Mouse (Mus musculus) liver, embryonic 16.5 days (tissue): Measurements from ENCODE around the gene Atp8a2. TPM values are rescaled to one million over a fixed set of nuclear protein-coding genes. Genes with fewer than 3 reads are reported as not detected.
A peak's percentile ranks its signal among the peaks of the same experiment; 100 is the strongest.
"Not testable (repeated sequence)": the region's sequence is repeated elsewhere in the genome, so short reads cannot be mapped to it uniquely, and the experiment has no call there.

Source experiments
- ATAC-seq: fragments of 200-750 bp; cut with Nextera tagmentation; 2 replicates; pipeline ENCODE4 v1.8.0; 2017; ENCODE audit warnings: low read depth, mild to moderate bottlenecking, moderate number of reproducible peaks, moderate library complexity
- H3K27ac ChIP-seq: fragments of 300-500 bp; sonication (generic); 2 replicates; pipeline ENCODE4 v1.5.1; 2014; ENCODE audit warnings: mild to moderate bottlenecking, low read length
- H3K27me3 ChIP-seq: fragments of 300-500 bp; sonication (generic); 2 replicates; pipeline ENCODE4 v1.6.1; 2014; ENCODE audit warnings: low read depth, low read length, mixed read lengths; ENCODE audit not compliant: control insufficient read depth, insufficient read depth
- H3K36me3 ChIP-seq: fragments of 300-500 bp; sonication (generic); 2 replicates; pipeline ENCODE4 v1.6.1; 2014; ENCODE audit warnings: mild to moderate bottlenecking; ENCODE audit not compliant: control insufficient read depth, insufficient read depth
- H3K4me1 ChIP-seq: fragments of 300-500 bp; sonication (generic); 2 replicates; pipeline ENCODE4 v1.6.1; 2014; ENCODE audit warnings: low read depth, low read length, mixed read lengths; ENCODE audit not compliant: control insufficient read depth
- H3K4me2 ChIP-seq: fragments of 300-500 bp; sonication (generic); 2 replicates; pipeline ENCODE4 v1.6.1; 2014; ENCODE audit warnings: low read depth, low read length, mixed read lengths
- H3K4me3 ChIP-seq: fragments of 300-500 bp; sonication (generic); 2 replicates; pipeline ENCODE4 v1.5.1; 2014; ENCODE audit warnings: low read depth, mild to moderate bottlenecking, low read length
- H3K9ac ChIP-seq: fragments of 300-500 bp; sonication (generic); 2 replicates; pipeline ENCODE4 v1.6.1; 2014; ENCODE audit warnings: low read depth, low read length
- H3K9me3 ChIP-seq: fragments of 300-500 bp; sonication (generic); replicated peaks from 2 replicates; pipeline ENCODE4 v1.6.1; 2016; ENCODE audit warnings: low read length; ENCODE audit not compliant: control insufficient read depth
- WGBS: fragments of 180-500 bp; shearing (Covaris S2); extraction: QIAGEN DNeasy Blood & Tissue Kit; methylation state at CpG from one replicate; pipeline ENCODE4 v1.1.7; 2014; ENCODE audit not compliant: insufficient replicate concordance; 5-methylcytosine and 5-hydroxymethylcytosine counted together
- polyA plus RNA-seq: library from polyadenylated mRNA; unstranded; fragments of >200 nt; fragmentation: Nextera tagmentation; extraction: Ambion mirVana; gene quantifications from 2 replicates; pipeline ENCODE4 v1.2.1, GENCODE M21; 2015

The Atp8a2 gene
- polyA plus RNA-seq, 1 experiment from 2014 or later = 5.3 TPM

DNA sequence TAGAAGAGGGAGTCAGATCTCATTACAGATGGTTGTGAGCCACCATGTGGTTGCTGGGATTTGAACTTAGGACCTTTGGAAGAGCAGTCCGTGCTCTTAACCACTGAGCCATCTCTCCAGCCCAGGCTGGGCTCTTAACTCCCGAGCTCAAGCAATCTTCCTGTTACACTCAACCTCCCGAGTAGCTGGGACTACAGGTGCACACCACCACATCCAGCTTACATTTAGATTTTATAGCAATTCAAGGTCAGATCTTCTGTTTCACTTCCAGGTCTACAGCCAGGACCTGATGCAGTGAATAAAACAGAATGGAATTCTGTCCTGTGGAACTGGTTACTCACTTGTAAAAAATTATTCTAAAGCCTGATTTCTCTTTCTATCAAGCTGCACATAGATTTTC, 582.8 kb downstream of the Atp8a2 start:
- H3K4me1 ChIP-seq, H3K36me3 ChIP-seq, H3K27ac ChIP-seq, H3K27me3 ChIP-seq, H3K4me2 ChIP-seq, ATAC-seq, H3K4me3 ChIP-seq, H3K9ac ChIP-seq, H3K9me3 ChIP-seq: not testable (repeated sequence)
- 40% methylated on average over 3 of the region's 3 CpGs for WGBS

DNA sequence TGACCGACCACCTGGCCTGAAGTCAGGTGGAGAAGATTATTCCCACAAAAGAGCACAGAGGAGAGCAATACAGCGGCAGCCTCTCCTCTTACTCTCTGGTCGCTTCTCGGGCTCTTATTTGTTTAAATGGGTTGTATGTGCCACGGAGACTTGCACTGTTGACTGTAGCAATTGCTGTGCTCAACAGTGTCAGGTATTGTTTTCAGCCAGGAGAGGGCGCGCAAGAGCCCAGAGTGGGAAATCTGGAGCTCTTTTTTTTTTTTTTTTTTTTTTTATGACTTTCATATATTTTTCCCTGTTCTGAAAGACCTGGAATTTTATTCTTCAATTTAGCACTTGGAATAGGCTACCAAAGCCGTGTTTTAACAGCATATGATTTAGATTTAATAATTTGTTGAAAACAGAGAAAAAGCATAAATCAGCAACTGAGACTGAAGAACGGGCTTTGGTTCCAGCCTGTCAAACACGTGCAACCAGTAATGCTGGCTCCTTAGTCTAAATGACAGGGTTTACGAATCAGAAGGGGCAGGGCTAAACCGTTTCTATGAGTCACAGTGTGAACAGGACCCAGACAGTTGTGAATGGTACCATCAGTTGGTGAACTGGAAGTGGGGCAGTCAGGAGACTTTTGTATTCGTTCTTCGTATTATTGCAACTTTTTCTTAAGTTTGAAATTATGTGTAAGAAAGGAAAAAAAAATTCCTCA, 583.9 kb downstream of the Atp8a2 start:
- Histone ChIP-seq H3K27me3 (no peaks in the 10 kb centered on the region), H3K36me3 (no peaks in the 10 kb centered on the region), H3K4me3 (no peak overlapping the region), H3K9me3 (no peaks in the 10 kb centered on the region), H3K4me1 (no peaks in the 10 kb centered on the region), H3K9ac (no peak overlapping the region), H3K4me2 (no peak overlapping the region), H3K27ac (no peak overlapping the region)
- 40% methylated on average over 14 of the region's 14 CpGs for WGBS
- ATAC-seq = no peak

DNA sequence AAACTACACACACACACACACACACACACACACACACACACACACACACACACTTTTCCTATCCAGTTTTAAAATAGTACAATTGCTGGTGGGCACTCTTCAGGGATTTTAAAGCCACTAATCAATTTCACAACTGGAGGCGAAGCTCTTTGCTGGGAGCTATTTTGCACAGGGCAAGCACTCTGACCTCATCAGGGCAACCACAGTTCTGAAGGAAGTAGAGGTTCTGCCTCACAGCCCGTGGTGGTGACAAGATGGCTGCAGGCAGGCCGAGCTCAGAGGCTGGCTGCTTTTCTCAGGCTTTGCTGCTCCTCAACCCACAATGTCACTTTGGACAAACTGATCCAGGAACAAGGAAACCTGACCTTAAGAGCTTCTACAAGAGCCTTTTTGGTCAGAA, 590.0 kb downstream of the Atp8a2 start:
- no peaks in the 10 kb centered on the region for H3K36me3 ChIP-seq
- H3K4me3 ChIP-seq = no peak overlapping the region

DNA sequence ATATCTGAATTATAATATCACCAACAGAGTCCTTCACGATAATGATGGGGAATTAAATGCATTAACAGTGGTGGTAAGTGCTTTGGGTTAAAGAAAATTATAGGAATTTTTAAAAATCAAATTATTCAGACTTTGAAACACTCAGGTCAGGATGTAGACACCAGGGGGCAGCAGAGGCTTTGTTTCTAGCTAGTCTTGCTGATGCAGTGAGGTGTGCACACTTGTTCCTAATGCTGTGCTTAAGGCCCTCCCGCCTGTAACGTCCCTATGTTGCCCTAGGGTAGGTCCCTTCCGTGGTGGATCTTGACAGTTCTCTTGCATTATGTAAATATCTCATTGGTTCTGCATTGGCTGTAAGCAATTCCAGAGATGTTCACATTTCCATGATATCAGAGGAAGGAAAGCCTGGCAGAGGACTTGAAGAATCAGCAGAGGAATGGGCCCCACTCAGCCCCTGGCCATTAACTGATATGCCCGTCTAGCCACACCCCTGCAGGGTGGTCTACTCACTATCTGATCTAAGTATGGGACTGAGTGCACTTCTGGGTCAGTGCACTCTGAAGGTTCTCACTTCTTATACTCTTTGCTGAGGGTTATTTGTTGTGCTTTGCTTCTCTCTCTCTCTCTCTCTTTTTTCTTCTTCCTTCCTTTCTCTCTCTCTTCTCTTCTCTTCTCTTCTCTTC, 591.2 kb downstream of the Atp8a2 start:
- Histone ChIP-seq H3K36me3 (no peaks in the 10 kb centered on the region), H3K9ac (no peak overlapping the region), H3K9me3 (no peaks in the 10 kb centered on the region), H3K4me3 (no peak overlapping the region), H3K4me2 (no peak overlapping the region), H3K4me1 (no peaks in the 10 kb centered on the region), H3K27ac (no peak overlapping the region), H3K27me3 (peaks cover 4% of the 10 kb centered on the region; the same call in 1 of the 2 replicates)
- 14% methylated on average over 5 of the region's 5 CpGs for WGBS
- ATAC-seq = 0 out of 2 replicates have a peak, but pooled peaks have one; percentile 21

More for the DNA sequence above, 590.0 kb downstream of the Atp8a2 start:
- H3K4me1 ChIP-seq = no peaks in the 10 kb centered on the region
- peaks cover 4% of the 10 kb centered on the region; the same call in 1 of the 2 replicates for H3K27me3 ChIP-seq
- WGBS = 32% methylated on average over 3 of the region's 3 CpGs
- H3K9me3 ChIP-seq = no peaks in the 10 kb centered on the region
- ATAC-seq = no peak
- H3K9ac ChIP-seq = no peak overlapping the region
- H3K4me2 ChIP-seq = no peak overlapping the region
- no peak overlapping the region for H3K27ac ChIP-seq

DNA sequence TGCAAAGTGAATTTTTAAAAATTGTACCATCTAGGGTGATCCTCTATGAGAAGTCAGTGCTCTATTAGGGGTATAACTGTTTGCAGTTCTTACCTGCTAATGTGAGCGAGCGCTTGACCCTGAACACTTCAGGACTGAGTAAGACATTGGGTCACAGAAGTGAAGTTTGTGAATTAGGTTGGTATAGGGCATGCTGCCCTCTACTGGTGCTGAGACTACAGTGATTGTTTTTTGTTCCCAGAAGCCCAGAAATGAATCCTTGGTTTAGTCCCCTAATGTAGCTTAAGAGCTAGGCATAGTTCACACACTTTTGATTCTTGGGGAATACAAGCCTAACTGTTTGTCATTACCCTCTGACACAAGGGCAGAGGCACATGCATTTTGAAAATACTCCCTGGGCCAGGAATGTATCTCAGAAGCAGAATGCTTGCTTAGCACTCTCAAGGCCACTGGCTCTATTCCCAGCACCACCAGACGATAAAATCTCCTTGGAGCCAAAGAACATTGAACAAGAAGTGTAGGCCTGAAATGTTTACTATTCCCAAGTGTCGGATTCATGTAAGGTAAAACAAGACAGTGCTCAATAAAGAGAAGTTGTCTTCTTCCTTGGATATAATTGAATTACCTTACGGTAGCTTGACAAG, 592.9 kb downstream of the Atp8a2 start:
- ATAC-seq = no peak
- H3K27ac ChIP-seq = no peak overlapping the region
- WGBS = 46% methylated on average over 5 of the region's 5 CpGs
- H3K4me2 ChIP-seq = no peak overlapping the region
- no peak overlapping the region for H3K9ac ChIP-seq
- peaks cover 4% of the 10 kb centered on the region; the same call in 1 of the 2 replicates for H3K27me3 ChIP-seq
- H3K4me3 ChIP-seq = no peak overlapping the region
- H3K36me3 ChIP-seq = no peaks in the 10 kb centered on the region
- no peaks in the 10 kb centered on the region for H3K9me3 ChIP-seq
- H3K4me1 ChIP-seq = no peaks in the 10 kb centered on the region

DNA sequence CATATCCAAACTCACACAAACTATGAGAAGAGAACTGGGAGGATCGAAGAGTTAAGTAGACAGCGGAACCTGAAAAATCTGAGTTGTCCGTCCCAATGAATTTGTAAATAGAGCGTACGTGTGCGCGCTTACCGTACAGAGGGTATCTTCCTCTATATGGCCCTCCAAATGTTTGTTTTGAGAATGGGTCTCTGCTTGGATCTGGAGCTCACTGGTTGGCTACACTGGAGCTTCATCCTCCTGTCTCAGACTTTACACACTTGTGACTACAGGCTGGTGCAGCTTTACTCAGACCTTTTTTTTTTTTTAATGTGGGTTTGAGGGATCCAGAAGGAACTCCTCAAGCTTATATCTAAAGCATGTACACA, 598.7 kb downstream of the Atp8a2 start:
- Histone ChIP-seq H3K9ac (peak overlapping the region; percentile 82), H3K4me2 (peak overlapping the region; percentile 71), H3K4me1 (peaks cover 9% of the 10 kb centered on the region), H3K27ac (peak overlapping the region; percentile 67), H3K4me3 (peak overlapping the region; percentile 90), H3K36me3 (no peaks in the 10 kb centered on the region), H3K9me3 (no peaks in the 10 kb centered on the region), H3K27me3 (peaks cover 4% of the 10 kb centered on the region; the same call in 1 of the 2 replicates)
- ATAC-seq = no peak
- WGBS = 4% methylated on average over 8 of the region's 8 CpGs

DNA sequence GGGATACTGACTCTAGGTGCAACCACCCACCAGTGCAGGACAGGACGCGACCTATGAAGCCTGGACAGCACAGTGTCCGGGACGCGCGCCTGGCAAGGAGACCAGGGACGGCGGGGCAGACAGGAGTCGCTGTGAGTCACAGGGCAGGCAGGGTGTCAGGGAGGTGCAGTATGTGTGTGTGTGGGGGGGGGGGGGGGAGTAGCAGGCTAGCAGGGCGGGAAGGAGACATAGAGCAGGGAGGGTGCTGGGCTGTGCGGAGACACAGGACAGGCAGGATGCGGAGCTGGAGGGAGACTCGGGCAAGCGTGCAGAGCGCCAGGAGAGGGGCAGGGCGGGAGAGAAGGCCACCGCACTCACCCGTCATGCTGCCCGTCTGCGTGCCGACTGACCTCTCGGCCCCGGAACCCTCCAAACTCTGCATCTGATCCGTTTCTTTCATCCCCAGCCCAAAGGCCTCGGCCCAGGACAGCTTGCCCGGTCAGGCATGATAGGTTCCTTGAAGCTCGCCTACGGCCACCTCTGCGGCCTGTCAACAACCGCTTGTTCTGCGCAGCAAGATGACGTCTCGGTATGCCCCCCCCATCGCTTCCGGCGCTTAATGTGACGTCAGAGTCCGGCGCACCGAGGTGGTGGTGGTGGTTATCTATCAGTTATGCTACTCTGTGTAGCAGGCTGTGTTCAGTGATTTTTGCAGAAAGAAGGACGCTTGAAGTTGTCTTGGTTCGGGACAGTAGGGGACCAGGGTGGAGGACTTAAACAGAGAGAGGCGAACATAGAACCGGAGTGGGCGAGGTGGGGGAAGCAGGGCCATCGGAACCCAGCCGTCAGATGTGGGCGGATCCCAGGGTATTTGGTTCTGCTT, 599.4 kb downstream of the Atp8a2 start, which contains the start of gene Cdadc1:
Cdadc1 (minus strand) TSS at position 562 of the 862 bp plus-strand sequence.
- peak within 1 kb of the TSS; percentile 71 for H3K4me2 ChIP-seq
- H3K36me3 ChIP-seq = no peaks in the 10 kb centered on the region
- WGBS = 0% methylated on average over 47 of the region's 48 CpGs
- H3K9me3 ChIP-seq = no peaks in the 10 kb centered on the region
- peak within 1 kb of the TSS; percentile 90 for H3K4me3 ChIP-seq
- peaks cover 9% of the 10 kb centered on the region for H3K4me1 ChIP-seq
- H3K9ac ChIP-seq = peak within 1 kb of the TSS; percentile 82
- H3K27me3 ChIP-seq = peaks cover 1% of the 10 kb centered on the region; the same call in 1 of the 2 replicates
- ATAC-seq = peak; percentile 95
- peak within 1 kb of the TSS; percentile 73 for H3K27ac ChIP-seq

DNA sequence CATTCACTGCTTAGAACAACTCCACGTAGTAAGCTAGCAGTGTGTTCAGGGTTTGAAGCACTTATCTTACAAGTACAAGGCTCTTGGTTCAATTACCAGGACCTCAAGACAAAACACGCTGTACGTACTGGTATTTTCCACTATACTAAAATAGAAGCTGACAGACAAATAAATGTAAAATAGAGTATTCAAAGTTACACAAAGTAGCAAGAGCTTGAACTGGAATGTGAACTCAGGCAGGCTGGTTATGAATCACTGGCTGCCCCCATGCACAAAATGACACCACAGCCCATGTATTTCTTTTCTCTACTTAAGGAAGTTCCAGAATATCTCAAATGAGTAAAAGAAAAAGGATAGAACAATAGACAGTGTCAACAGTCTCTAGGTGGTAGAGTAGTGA, 602.0 kb downstream of the Atp8a2 start:
- no peak for ATAC-seq
- no peak overlapping the region for H3K27ac ChIP-seq
- no peak overlapping the region for H3K4me2 ChIP-seq
- H3K36me3 ChIP-seq = no peaks in the 10 kb centered on the region
- no peak overlapping the region for H3K4me3 ChIP-seq
- H3K27me3 ChIP-seq = no peaks in the 10 kb centered on the region
- WGBS = 81% methylated on average over 3 of the region's 3 CpGs
- no peak overlapping the region for H3K9ac ChIP-seq
- H3K4me1 ChIP-seq = peaks cover 9% of the 10 kb centered on the region
- H3K9me3 ChIP-seq = no peaks in the 10 kb centered on the region
